Mouse (Mus musculus) limb, embryonic 15.5 days (tissue): ENCODE measurements around the gene Pbx3. TPM values are rescaled to one million over a fixed set of nuclear protein-coding genes. Genes with fewer than 3 reads are reported as not detected.

Experiments
- ATAC-seq: fragments of 200-750 bp; cut with Nextera tagmentation; 2 replicates; pipeline ENCODE4 v1.8.0; 2017; ENCODE audit warnings: low read depth, moderate TSS enrichment; ENCODE audit not compliant: insufficient number of reproducible peaks, low FRiP score, low TSS enrichment
- H3K27ac ChIP-seq: fragments of 300-500 bp; sonication (generic); 2 replicates; pipeline ENCODE4 v1.5.1; 2015; ENCODE audit warnings: moderate library complexity, mild to moderate bottlenecking, inconsistent platforms
- H3K27me3 ChIP-seq: fragments of 300-500 bp; sonication (generic); 2 replicates; pipeline ENCODE4 v1.6.1; 2015; ENCODE audit warnings: inconsistent platforms
- H3K36me3 ChIP-seq: fragments of 300-500 bp; sonication (generic); 2 replicates; pipeline ENCODE4 v1.6.1; 2015; ENCODE audit warnings: inconsistent platforms
- H3K4me1 ChIP-seq: fragments of 300-500 bp; sonication (generic); 2 replicates; pipeline ENCODE4 v1.6.1; 2015; ENCODE audit warnings: inconsistent platforms
- H3K4me2 ChIP-seq: fragments of 300-500 bp; sonication (generic); 2 replicates; pipeline ENCODE4 v1.6.1; 2015; ENCODE audit warnings: mild to moderate bottlenecking, inconsistent platforms
- H3K4me3 ChIP-seq: fragments of 300-500 bp; sonication (generic); 2 replicates; pipeline ENCODE4 v1.5.1; 2015; ENCODE audit warnings: mild to moderate bottlenecking, inconsistent platforms
- H3K9ac ChIP-seq: fragments of 300-500 bp; sonication (generic); 2 replicates; pipeline ENCODE4 v1.6.1; 2015; ENCODE audit warnings: inconsistent platforms
- H3K9me3 ChIP-seq: fragments of 300-500 bp; sonication (generic); 2 replicates; pipeline ENCODE4 v1.6.1; 2016; ENCODE audit warnings: inconsistent platforms
- WGBS: fragments of 180-500 bp; shearing (Covaris S2); methylation state at CpG from one replicate; pipeline ENCODE4 v1.1.7; 2015; 5-methylcytosine and 5-hydroxymethylcytosine counted together
- polyA plus RNA-seq: library from polyadenylated mRNA; unstranded; fragments of >200 nt; fragmentation: Nextera tagmentation; extraction: Ambion mirVana; gene quantifications from 2 replicates; pipeline ENCODE4 v1.2.1, GENCODE M21; 2015

Gene Pbx3
- polyA plus RNA-seq, 1 experiment from 2014 or later = 19.2 TPM

- no peak for ATAC-seq
- H3K4me1 ChIP-seq = no peaks in the 10 kb centered on the region
- H3K4me3 ChIP-seq = no peak overlapping the region
- H3K4me2 ChIP-seq = no peak overlapping the region
- no peaks in the 10 kb centered on the region for H3K9me3 ChIP-seq
- WGBS = 90% methylated on average over 1 of the region's 1 CpGs
- no peak overlapping the region for H3K9ac ChIP-seq
- no peaks in the 10 kb centered on the region for H3K27me3 ChIP-seq
- H3K36me3 ChIP-seq = 0 out of 2 replicates have a peak, but pooled peaks cover 2% of the 10 kb centered on the region
- no peak overlapping the region for H3K27ac ChIP-seq
Measured at GRCm38 (mm10) chr2:34212418-34212817, 160.5 kb downstream of the Pbx3 start.

- Histone ChIP-seq H3K4me3 (no peak overlapping the region), H3K9me3 (no peaks in the 10 kb centered on the region), H3K4me2 (no peak overlapping the region), H3K36me3 (peaks cover 11% of the 10 kb centered on the region), H3K27ac (no peak overlapping the region), H3K4me1 (no peaks in the 10 kb centered on the region), H3K9ac (no peak overlapping the region), H3K27me3 (no peaks in the 10 kb centered on the region)
- no peak for ATAC-seq
- WGBS = 90% methylated on average over 8 of the region's 8 CpGs
Measured at GRCm38 (mm10) chr2:34204797-34205196, 168.1 kb downstream of the Pbx3 start.

- ATAC-seq = no peak
- no peaks in the 10 kb centered on the region for H3K4me1 ChIP-seq
- 95% methylated on average over 2 of the region's 2 CpGs for WGBS
- H3K4me3 ChIP-seq = no peak overlapping the region
- H3K4me2 ChIP-seq = no peak overlapping the region
- H3K27me3 ChIP-seq = no peaks in the 10 kb centered on the region
- peaks cover 11% of the 10 kb centered on the region for H3K36me3 ChIP-seq
- no peak overlapping the region for H3K9ac ChIP-seq
- no peak overlapping the region for H3K27ac ChIP-seq
- H3K9me3 ChIP-seq = no peaks in the 10 kb centered on the region
Measured at GRCm38 (mm10) chr2:34204325-34204724, 168.6 kb downstream of the Pbx3 start.

DNA sequence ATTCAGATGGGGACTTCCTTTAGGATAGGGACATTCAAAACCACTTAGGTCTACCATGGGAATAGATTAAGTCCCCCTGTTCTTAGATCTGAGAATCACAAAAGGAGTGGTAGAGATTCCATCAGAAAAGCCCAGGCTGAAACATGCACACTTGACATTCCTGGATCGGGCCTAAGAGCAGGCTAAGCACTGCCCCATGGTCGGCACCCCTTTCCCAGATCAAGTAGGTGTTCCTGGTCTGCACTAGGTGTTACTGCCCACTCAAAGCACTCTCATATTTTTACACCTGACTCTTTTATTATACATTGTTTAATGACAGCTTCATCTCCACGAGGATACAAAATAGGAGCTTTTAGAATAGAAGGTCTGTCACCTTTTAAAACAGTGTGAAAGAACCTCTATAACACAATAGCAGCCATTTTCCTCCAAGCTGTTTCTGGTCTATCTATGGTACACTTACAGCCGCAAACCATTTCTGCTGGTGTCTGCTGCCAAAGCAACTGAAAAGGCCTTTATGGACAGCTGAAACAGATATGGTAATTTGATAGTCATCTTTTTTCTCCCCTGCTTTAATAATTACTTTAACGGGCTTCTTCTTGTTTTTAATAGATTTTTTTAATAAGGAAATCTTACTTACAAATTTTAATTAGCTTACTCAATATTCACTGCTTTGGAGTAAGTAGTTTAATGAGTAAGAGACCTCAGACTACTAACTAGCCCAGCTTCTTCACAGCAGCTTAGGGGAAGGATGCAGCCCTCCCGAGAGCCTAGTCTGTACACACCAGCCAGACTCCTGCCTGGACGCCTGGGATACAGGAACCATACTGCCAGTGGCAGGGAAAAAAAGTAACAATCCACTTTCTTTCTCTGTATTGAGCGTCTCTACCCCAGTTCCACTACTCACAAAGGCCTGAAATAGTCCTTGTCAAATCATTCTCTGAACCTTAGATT lies 178.8 kb downstream of the Pbx3 start:
- H3K27me3 ChIP-seq = no peaks in the 10 kb centered on the region
- no peaks in the 10 kb centered on the region for H3K9me3 ChIP-seq
- no peak overlapping the region for H3K27ac ChIP-seq
- WGBS = 50% methylated on average over 8 of the region's 8 CpGs
- no peak overlapping the region for H3K4me3 ChIP-seq
- 0 out of 2 replicates have a peak, but pooled peaks cover 2% of the 10 kb centered on the region for H3K36me3 ChIP-seq
- H3K9ac ChIP-seq = no peak overlapping the region
- H3K4me1 ChIP-seq = 0 out of 2 replicates have a peak, but pooled peaks cover 3% of the 10 kb centered on the region
- H3K4me2 ChIP-seq = no peak overlapping the region
- no peak for ATAC-seq

DNA sequence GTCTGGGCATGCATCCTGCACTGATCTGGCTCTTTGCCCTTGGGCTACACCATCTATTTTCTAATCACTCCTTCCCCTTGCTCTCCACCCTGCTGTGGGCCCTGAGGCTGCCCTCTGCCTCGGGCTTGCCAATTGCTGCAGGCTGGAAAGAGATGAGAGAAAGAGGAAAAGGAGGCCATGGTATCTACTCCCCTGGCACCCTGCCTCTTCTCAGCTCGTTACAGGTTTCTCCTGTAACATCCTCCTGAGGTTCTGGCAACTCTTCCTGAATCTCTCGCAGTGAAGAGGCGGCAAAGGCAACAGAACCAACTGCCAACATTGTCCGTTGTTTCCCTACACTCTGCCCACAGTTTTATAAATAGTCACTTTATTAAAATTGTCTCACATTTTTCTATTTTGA lies 179.7 kb downstream of the Pbx3 start:
- Histone ChIP-seq H3K9me3 (no peaks in the 10 kb centered on the region), H3K4me2 (no peak overlapping the region), H3K9ac (no peak overlapping the region), H3K4me3 (no peak overlapping the region), H3K27ac (no peak overlapping the region), H3K36me3 (0 out of 2 replicates have a peak, but pooled peaks cover 2% of the 10 kb centered on the region), H3K27me3 (no peaks in the 10 kb centered on the region), H3K4me1 (0 out of 2 replicates have a peak, but pooled peaks cover 3% of the 10 kb centered on the region)
- WGBS = 63% methylated on average over 5 of the region's 5 CpGs
- ATAC-seq = no peak

DNA sequence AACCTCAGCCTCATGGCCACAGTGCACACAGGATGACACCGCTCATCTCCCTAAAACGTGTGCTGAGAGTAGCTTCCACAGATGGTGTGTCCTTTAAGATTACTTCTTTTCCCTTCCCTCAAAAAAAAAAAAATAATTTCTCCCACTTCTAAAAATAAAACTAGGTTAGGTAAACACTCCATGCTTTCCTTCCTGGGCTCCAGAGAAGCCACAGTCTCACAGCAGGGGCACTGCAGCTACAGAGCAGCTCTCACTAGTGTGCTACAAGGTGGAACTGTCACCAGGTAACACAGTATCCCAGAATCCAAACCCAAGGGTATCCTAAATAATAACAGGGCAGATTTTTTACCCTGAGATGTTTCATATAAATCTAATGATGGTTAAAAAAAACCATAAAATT lies 185.6 kb downstream of the Pbx3 start:
- 0 out of 2 replicates have a peak, but pooled peaks cover 5% of the 10 kb centered on the region for H3K4me1 ChIP-seq
- H3K4me2 ChIP-seq = no peak overlapping the region
- H3K36me3 ChIP-seq = 0 out of 2 replicates have a peak, but pooled peaks cover 2% of the 10 kb centered on the region
- 75% methylated on average over 2 of the region's 2 CpGs for WGBS
- H3K27me3 ChIP-seq = no peaks in the 10 kb centered on the region
- H3K27ac ChIP-seq = no peak overlapping the region
- H3K9me3 ChIP-seq = no peaks in the 10 kb centered on the region
- H3K9ac ChIP-seq = no peak overlapping the region
- ATAC-seq = no peak
- H3K4me3 ChIP-seq = no peak overlapping the region

GRCm38 (mm10) chr2:34181600-34181999 lies 191.3 kb downstream of the Pbx3 start:
- H3K36me3 ChIP-seq = 0 out of 2 replicates have a peak, but pooled peaks cover 3% of the 10 kb centered on the region
- 44% methylated on average over 1 of the region's 1 CpGs for WGBS
- no peak overlapping the region for H3K27ac ChIP-seq
- no peak for ATAC-seq
- H3K9ac ChIP-seq = no peak overlapping the region
- no peak overlapping the region for H3K4me2 ChIP-seq
- H3K9me3 ChIP-seq = no peaks in the 10 kb centered on the region
- H3K4me1 ChIP-seq = no peaks in the 10 kb centered on the region
- H3K4me3 ChIP-seq = no peak overlapping the region
- no peaks in the 10 kb centered on the region for H3K27me3 ChIP-seq

DNA sequence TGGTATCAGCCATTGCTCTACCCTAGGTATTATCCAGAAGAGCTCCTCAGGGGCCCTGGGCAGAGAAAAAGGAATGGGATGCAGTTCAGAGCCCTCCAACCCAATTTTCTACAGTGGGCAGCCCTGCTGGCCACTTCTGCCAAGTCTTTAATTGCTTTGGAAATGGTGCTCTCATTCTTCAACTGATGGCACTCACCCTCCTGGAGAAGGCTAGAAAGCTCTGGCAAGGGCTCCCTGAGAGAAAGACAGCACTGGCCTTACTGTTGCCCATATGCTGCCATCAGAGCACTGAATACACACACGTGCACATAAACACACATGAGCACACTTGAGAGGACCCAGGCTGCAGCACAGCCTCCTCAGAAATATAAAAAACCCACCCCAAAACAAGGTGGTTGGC lies 193.6 kb downstream of the Pbx3 start:
- WGBS = 74% methylated on average over 1 of the region's 1 CpGs
- ATAC-seq = no peak
- no peak overlapping the region for H3K4me2 ChIP-seq
- H3K4me3 ChIP-seq = no peak overlapping the region
- no peaks in the 10 kb centered on the region for H3K9me3 ChIP-seq
- no peaks in the 10 kb centered on the region for H3K27me3 ChIP-seq
- no peaks in the 10 kb centered on the region; the same call in 1 of the 2 replicates for H3K4me1 ChIP-seq
- 0 out of 2 replicates have a peak, but pooled peaks cover 3% of the 10 kb centered on the region for H3K36me3 ChIP-seq
- no peak overlapping the region for H3K27ac ChIP-seq
- no peak overlapping the region for H3K9ac ChIP-seq

GRCm38 (mm10) chr2:34178653-34179052 lies 194.3 kb downstream of the Pbx3 start:
- Histone ChIP-seq H3K4me3 (no peak overlapping the region), H3K4me2 (no peak overlapping the region), H3K27ac (no peak overlapping the region), H3K27me3 (no peaks in the 10 kb centered on the region), H3K9me3 (no peaks in the 10 kb centered on the region), H3K9ac (no peak overlapping the region), H3K4me1 (no peaks in the 10 kb centered on the region; the same call in 1 of the 2 replicates), H3K36me3 (0 out of 2 replicates have a peak, but pooled peaks cover 3% of the 10 kb centered on the region)
- ATAC-seq = no peak

GRCm38 (mm10) chr2:34170424-34170823 lies 202.5 kb downstream of the Pbx3 start:
- Histone ChIP-seq H3K4me2 (no peak overlapping the region), H3K27me3 (no peaks in the 10 kb centered on the region), H3K36me3 (peaks cover 7% of the 10 kb centered on the region; the same call in 1 of the 2 replicates), H3K9ac (no peak overlapping the region), H3K4me3 (no peak overlapping the region), H3K27ac (no peak overlapping the region), H3K9me3 (no peaks in the 10 kb centered on the region), H3K4me1 (no peaks in the 10 kb centered on the region; the same call in 1 of the 2 replicates)
- WGBS = 93% methylated on average over 2 of the region's 2 CpGs
- no peak for ATAC-seq

DNA sequence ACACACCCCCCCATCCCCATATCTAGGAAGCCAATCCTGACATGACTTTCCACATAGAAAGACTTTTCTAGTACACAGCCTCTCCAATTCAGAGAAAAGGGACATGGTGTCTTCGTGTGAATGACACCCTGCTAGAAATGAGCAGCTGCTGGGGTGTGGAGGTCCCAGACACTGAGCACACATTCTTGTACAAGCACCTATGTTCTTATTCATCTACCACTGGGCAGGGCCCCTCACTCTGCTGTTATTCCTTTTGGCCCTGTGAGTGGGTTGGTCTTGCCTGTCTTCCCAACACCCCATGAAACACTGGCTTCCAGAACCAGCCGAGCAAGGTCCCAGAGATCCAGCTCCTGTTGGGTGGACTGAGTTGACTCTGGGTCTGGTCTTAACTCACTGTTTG lies 203.3 kb downstream of the Pbx3 start:
- WGBS = 91% methylated on average over 2 of the region's 2 CpGs
- Histone ChIP-seq H3K27me3 (no peaks in the 10 kb centered on the region), H3K36me3 (peaks cover 7% of the 10 kb centered on the region; the same call in 1 of the 2 replicates), H3K4me3 (no peak overlapping the region), H3K9me3 (no peaks in the 10 kb centered on the region), H3K4me1 (no peaks in the 10 kb centered on the region), H3K9ac (no peak overlapping the region), H3K27ac (no peak overlapping the region), H3K4me2 (no peak overlapping the region)
- ATAC-seq = no peak

GRCm38 (mm10) chr2:34168191-34168590 lies 204.8 kb downstream of the Pbx3 start:
- no peaks in the 10 kb centered on the region for H3K27me3 ChIP-seq
- peaks cover 7% of the 10 kb centered on the region; the same call in 1 of the 2 replicates for H3K36me3 ChIP-seq
- no peak for ATAC-seq
- no peak overlapping the region for H3K4me3 ChIP-seq
- no peaks in the 10 kb centered on the region for H3K9me3 ChIP-seq
- H3K9ac ChIP-seq = no peak overlapping the region
- H3K27ac ChIP-seq = no peak overlapping the region
- no peaks in the 10 kb centered on the region for H3K4me1 ChIP-seq
- WGBS = 32% methylated on average over 3 of the region's 3 CpGs
- H3K4me2 ChIP-seq = no peak overlapping the region
